Mouse (Mus musculus): ENCODE measurements around the gene Nbea. TPM values are rescaled to one million over a fixed set of nuclear protein-coding genes. Genes with fewer than 3 reads are reported as not detected.

The Nbea gene
- 10 to 100 TPM; 24.1 to 27.1 TPM for total RNA-seq (2021)

DNA sequence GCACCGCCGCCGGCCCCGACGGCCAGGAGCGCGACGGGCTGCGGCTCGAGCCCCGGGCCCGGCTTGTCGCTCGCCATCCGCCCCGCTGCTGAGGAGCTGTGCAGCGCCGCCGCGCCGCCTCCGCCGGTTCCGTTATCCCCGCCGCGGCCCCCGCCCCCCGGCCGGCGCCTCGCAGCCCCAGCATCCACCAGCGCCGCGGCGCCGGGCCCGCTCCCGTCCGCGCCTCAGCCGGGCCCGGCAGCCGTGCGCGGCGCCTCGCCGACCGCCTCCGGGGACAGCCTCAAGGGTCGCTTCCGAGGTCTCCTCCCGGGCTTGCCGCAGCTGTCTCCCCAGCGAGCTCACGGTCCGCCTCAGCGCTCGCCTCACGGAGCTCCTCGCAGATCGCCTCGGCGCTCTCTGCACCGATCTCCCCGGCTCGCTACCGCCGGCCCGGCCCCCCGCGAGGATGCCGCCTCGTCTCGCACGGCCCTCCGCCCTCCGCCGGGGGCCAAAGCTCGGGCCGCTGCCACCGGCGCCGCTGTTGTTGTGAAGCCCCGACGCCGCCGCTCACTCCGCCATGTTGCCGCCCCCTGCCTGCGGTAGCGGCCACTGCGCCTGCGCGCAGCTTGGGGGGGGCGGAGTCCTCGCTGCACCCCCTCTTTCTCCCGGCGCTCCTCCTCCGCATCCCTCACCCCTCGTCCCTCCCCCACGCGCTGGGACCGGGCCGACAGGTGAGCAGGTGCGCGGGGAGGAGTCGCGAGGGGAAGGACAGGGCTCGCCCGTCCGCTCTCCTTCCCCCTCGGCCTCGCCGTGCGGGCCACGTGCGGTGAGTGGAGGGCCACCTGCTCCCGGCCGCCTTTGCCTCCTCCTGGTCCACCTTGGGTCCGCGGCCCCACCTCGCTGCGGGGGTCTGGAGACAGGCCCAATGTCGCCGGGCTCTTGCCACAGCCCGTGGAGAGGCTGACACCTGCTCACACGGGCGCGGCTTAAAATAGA is at the start of gene Nbea:
TSS of gene Nbea (minus strand) at position 543 of the 975 bp plus-strand sequence.
- peak; percentile 88 to 89 for DNase-seq
- intact Hi-C loops (cut with DNase I), result loop anchor here (5.0 kb wide), 1 partner anchor 176 kb away; no protein-coding TSS in a partner anchor

DNA sequence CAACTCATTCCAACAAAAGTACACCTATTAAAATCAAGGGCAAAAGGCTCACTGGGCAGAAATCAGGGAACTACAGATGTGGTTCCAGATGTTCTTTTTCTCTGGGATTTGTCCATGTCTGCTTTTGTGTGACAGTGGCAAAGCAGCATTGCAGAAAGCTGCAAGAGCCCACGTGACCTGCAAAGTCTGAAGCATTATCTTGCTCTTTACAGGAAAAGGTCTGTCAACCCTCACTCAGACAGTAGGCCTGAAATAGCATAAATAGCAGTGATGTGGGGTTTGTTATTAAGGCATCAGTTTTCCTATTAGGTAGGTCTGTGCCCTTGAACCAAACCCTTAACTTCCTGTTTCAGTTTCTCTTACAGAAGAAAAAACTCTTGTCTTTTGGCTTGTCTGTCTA is 45.8 kb upstream of the Nbea start:
- intact Hi-C loops (cut with DNase I), result no loop called here
- no peak for DNase-seq

DNA sequence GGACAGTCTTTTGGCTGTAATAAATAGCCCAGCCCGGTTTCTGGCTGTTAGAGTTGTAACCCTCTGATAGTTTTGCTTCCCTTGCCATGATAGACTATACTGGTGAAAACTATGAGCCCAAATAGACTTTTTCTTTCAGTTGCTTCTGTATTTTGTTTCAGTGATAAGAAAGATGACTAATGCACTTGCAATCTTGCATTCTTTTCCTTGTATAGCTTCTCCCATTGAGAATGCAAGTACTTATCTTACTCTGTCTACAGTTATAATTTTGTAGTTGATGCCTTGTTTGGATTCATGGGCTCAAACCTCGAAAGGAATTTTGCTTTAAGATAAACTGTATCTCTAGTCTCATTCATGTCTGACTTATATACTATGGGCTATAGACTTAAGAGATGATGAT is 32.5 kb upstream of the Nbea start:
- DNase-seq, result no peak
- intact Hi-C loops (cut with DNase I), result no loop called here

DNA sequence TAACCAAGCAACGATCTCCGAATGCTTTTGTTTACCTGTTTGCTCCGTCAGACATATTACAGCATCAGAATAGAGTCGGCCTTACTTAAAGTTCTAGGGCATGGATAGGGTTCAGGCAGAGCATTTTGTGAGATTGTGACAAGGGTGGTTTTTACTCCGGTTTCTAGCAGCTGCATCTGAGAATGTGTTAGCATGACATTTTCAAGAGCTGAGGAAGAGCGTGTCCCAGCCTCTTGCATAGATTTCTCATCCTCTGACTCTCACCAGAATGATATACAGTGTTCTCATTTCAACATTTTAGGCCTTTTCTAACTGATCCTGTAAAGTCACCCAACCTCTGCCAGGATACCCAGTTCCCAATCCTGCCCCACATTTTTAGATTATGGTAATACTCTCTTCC is 20.5 kb upstream of the Nbea start:
- DNase-seq, result no peak
- intact Hi-C loops (cut with DNase I), result no loop called here

DNA sequence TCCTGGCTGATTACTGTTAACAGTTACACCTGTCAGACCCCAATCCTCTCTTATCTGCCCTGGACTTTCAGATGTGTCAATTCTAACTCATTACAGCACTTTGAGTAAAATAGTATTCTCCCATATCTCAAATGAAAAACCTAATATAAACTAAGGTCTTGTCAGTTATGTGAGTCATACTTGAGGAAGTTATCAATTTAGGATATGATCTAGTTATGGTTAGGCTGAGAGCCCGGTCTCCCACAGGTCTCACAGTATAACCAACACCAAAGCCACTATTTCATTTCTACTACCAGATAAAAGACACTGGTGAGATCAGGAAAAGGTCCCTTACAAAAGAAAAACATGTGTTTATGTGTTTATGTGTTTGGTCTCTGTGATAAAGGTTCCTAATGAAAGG is 4.7 kb upstream of the Nbea start:
- no peak for DNase-seq
- intact Hi-C loops (cut with DNase I), result no loop called here

DNA sequence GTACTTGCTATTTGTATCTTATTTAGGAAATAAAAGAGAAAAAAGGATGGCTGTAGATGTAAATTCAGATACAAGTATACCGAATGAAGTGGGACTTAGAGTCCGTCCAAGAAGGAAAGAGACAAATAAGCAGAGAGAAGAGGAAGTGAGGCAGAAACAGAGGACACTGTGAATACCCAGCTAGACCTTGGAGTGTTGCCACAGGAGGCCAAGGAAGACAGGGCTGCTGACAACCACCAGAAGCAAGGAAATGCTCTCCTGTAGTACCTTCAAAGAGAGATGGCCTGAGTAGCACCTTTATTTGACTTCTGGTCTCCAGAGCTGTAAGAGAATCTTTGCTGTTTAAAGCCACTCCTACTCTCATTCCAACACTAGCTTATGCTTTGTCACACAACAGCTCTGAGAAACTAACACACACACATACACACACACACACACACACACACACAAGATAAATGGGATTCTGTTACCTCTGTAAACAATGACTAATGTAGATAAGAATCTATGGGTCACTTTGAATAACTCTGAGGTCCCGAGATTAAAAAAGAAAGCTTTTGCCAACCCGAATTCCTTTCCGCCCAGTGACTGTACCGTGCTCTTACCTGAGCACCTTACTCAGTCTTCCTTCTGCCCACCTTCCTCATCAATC is 3.8 kb upstream of the Nbea start:
- intact Hi-C loops (cut with DNase I), result no loop called here
- no peak for DNase-seq

DNA sequence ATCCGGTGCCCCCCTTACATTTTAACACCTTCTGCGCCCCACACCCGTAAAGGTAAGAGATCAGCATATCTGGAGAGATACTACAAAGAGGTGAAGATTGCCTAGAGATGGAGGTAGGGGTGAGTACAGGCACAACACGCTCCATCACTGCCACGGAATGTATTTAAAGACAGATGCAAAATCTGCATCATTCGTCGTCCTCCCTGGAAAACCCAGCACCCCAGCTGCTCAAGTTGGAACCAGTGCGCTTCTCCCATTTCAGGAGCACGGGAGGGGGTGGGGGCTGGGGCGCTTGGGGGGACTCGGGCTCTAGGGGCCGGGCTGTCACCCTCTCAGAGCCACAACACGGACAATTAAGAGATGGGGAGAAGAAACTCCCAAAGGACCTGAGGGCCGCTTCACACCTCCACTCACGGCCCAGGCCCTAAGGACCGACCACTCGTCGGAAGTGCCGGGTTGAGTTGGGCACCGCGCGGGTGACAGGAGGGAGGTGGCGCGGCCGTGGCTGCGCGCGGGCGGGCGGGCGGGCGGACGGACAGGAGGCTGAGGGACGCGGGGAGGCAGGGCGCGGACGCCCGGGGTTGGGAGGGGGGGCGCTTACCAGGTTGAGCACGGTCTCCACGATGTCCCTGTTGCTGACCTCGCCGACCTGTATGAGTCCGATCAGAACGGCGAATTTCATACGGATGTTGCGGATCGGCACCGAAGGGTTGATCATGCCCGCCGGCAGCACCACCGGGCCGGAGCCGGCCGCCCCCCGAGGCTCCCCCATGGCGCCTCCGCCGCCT is 936 bp downstream of the Nbea start:
- DNase-seq, result peak; percentile 27 to 50
- intact Hi-C loops (cut with DNase I), result loop anchor here (5.0 kb wide), 1 partner anchor 175 kb away; no protein-coding TSS in a partner anchor

DNA sequence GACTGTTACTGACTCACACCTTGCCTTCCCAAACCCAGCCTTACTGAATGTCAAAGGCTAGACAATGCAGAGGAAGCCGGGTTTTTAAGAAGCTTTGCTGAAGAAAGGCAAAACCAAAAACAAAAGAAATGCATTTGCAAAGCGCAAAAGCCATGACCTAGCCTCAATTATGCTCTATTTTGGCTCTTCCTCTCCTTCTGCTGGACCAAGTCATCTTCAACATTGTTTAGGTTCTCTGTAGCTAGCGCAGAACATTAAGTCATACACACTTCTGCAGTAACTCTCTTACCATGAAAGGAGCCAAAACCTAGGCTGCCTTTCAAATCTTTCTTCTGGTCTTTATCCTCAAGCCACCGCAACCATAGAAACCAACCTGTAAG is 1.5 kb downstream of the Nbea start:
- intact Hi-C loops (cut with DNase I), result loop anchor here (5.0 kb wide), 1 partner anchor 175 kb away; no protein-coding TSS in a partner anchor
- DNase-seq, result peak in 1 of 2 experiments; percentile 1

DNA sequence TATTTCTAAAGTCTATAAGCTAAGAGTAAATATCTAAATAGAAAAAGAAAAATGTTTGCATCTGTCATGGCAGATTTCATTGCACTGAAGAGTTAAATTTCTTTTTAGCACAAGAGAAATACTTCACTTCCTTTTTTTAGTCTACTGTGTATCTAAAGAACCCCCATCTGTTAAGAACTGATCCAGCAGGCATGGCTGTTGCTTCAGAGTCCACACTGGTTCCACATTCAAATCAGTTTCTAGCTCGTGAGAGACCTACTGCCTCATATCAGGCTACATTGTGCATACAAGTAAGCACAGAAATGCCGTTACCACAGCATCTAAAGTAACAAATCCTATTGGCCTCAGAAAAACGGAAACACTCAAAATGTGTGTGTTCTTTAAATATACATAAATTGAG is 2.5 kb downstream of the Nbea start:
- no peak for DNase-seq
- intact Hi-C loops (cut with DNase I), result loop anchor here (5.0 kb wide), 1 partner anchor 174 kb away; no protein-coding TSS in a partner anchor

DNA sequence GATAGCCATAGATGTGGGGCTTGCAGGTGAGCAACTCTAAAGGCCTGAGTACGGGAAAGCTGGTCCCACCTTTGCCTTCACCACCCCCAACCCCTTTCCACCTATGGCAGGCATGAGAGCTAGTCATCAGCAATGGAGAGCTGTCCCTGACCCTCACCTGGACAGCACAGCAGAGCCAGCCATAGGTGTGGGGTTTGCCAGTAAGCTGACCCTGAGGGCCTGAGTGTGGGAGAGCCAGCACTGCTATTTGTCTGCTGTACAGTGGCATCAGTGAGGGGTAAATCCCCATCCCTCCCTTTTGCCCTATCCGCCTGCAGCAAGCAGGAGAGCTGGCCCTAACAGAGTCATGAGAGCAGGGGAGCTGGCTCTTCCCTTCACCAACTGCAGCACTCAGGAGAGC is 25.6 kb downstream of the Nbea start:
- intact Hi-C loops (cut with DNase I), result no loop called here
- DNase-seq, result no peak

DNA sequence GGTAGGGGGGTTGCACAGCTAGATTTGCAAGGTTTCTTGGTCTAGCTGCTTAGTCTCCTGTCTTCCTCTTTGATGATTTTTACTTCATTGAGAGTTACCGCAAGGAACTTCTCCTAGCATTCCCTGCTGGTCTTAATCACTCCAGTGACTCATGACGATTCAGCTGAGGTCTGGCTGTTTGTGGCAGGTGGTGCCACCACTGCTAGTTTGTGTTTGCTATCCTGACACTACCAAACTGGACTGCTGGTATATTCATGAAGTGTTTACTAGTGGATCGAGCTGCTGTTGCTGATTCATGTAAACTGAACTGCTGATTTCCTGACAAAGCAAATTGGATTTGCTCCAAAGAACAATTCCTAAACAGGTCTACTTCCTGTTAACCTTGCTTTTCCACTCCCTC is 56.8 kb downstream of the Nbea start:
- no peak for DNase-seq
- intact Hi-C loops (cut with DNase I), result no loop called here

DNA sequence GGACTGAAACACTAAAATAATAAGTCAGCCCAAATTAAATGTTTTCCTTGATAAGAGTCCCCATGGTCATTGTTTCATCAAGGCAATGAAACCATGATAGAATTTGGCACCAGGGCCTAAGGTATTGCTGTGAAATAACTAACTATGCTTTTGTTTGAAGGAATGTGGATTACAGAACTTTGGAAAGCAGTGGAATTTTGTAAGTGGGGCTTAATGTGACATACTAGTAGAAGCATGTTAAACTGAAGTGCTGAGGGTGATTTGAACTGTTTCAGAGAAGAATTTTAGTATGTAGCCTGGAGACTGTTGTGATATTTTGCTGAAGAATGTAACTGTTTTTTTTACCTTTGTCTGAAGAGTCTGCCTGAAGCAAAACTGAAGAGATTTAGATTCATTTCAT is 66.9 kb downstream of the Nbea start:
- DNase-seq, result no peak
- intact Hi-C loops (cut with DNase I), result no loop called here

DNA sequence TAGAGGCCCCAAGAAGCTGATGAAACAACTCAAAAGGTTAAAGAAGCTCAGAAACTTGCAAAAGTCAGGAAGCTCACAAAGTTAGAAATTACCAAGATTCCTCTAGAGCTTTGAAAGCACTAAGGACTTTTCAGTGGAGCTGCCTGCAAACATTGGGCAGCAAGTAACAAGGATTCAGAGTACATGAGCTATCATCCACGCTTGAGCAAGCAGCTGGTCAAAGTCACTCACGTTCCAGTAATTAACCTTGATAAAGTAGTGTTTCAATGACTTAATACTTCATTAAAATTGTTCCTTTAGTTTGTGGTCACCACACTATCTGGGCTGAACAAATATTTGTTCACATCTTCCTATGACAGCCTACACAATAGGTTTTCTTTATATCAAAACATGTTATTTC is 75.4 kb downstream of the Nbea start:
- DNase-seq, result no peak
- intact Hi-C loops (cut with DNase I), result no loop called here

DNA sequence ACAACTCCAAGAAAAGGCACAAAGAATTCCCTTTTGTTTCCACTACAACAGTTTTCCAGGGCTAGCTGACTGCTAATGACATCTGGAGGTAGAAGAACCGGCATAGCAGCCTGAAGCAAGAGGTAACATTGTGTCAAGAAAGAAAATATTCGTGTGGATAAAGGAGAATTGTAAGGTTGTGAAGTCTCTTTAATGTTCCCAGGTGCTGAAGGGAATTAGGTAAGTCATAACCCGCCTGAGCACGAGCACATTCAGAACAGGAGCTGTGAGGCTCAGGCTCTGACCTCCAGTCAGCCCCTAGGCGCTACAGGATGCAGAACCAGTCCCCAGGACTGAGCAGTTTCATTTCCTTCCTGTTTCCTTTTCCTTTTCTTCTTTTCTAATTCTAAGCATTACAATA is 86.4 kb downstream of the Nbea start:
- intact Hi-C loops (cut with DNase I), result no loop called here
- no peak for DNase-seq

DNA sequence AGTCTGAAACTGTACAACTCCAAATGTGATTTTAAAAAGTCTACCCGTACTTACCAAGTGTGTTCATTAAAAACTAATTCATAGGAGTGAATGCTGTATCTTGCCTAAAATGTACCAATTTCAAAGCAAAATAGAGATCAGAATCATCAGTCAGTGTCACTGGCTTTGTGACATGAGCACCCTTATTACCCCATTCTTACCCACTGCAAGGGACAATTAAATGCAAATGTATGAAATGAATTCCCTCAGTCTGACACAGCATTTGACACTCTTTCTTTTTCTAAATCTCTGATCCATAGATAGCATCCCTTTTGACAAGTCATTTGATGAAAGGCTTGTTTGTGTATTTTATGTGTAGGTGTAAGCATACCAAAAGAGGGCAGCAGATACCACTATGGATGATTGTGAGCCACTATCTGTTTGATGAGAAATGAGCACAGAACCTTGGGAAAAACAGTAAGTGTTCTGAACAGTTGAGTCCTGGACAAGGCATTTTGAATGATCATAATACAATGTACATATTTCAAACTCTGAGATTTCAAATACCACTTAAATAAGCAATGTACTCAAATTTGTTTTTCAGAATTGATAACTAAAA is 104.4 kb downstream of the Nbea start:
- peak; percentile 30 to 39 for DNase-seq

DNA sequence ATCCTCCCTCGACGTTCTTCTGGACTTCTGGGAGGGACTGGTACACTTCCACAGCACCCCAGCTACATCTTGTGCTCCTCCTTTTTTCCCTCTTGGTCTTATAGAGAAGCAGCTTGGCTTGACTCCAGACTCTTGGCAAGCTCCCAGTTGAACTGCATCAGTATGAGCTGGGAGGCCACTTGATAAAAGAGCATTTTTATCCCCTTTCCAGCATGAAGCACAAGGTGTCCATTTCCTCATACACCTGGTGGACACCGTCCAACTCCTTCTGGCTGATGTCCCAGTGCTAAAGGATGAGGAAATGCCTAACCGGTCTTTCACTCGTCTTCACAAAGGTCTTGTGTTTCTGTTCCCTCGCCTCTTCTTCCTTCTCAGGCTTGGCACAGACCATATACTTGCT is 115.7 kb downstream of the Nbea start:
- intact Hi-C loops (cut with DNase I), result no loop called here
- DNase-seq, result peak; percentile 22 to 24

More for the DNA sequence above, 104.4 kb downstream of the Nbea start:
- intact Hi-C loops (cut with DNase I), result loop anchor here (2.0 kb wide), 1 partner anchor 676 kb away; no protein-coding TSS in a partner anchor

DNA sequence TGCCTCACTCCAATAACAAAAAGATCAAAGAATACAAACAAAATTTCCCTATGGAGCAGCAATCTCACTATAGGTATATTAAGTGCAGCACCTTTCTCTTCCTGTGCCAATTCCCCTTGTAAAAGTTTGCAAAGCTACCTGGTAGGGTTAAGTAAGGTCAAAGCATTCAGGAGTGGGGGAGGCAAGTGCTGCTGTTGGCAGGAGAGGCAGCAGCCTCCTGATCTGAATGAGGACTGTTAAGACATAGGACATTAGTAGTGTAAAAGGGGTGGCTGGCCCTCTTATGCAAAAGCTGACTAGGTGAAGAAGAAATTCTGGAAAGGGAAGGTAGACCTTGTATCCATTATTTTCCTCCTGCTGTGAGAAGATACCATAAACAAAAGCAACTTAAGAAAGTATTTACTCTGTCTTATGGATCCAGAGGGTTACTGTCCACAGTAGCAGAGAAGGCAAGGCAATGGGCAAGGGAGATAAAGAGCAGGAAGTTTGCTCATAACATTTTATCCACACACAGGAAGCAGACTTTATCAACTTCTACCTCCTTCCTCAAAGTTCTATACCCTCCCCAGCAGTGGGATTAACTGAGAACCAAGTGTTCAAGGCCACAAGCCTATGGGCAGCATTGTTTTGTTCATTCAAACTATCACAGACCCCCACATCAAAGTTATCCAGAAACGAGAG is 117.0 kb downstream of the Nbea start:
- peak; percentile 6 to 29 for DNase-seq
- intact Hi-C loops (cut with DNase I), result no loop called here

DNA sequence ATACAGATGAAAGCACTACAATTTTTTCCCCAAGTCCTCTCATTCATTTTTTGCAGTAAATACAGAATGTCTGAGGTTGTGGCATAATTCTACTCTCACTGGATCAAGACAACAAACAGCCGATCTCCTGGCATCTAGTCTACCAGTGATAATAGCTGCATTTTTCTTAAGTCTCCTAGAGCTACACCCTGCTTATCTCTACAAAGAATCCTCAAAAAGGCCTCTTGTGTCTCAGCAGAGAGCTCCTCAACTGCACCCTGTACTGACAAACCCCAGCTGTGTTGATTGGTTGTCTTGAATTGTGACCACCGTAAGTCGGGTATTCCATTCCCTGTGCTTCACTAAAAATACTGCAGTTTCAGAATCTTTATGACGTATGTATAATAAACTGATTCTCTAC is 118.3 kb downstream of the Nbea start:
- intact Hi-C loops (cut with DNase I), result no loop called here
- DNase-seq, result no peak

DNA sequence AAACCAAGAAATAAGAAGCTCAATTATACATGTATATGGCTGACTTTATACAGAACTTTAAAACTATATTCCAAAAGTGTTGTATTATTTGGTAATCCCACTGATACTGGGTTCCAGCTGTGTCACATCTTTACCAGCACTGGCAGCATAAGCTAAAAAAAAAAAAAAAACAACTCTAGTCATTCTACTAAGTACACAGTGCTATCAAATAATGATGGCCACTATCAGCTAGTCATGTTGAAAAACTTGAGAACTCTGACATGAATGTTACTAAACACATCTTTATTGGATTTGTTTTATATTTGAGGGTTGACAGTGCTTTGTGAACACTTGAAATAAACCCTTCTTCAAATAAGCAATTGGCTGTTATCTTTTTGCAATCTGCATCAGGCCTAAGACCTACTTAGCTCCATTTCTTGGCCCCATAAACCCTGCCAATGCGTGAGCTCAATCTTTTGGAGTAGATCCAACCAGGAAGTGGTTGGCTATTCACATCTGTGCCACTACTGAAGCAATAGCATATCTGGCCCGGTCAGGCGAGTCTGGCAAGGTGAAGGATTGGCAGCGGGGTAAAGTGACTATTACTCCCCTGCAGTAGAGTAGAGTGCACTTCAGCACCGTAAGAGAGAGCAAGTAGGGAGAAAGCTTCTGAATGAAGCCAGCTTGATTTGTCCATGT is 137.7 kb downstream of the Nbea start:
- DNase-seq, result no peak
- intact Hi-C loops (cut with DNase I), result no loop called here
